Mouse (Mus musculus): ENCODE measurements around the gene Tfap4.
"Not testable (repeated sequence)": the region's sequence is repeated elsewhere in the genome, so short reads cannot be mapped to it uniquely, and the experiment has no call there.

The Tfap4 gene

DNA sequence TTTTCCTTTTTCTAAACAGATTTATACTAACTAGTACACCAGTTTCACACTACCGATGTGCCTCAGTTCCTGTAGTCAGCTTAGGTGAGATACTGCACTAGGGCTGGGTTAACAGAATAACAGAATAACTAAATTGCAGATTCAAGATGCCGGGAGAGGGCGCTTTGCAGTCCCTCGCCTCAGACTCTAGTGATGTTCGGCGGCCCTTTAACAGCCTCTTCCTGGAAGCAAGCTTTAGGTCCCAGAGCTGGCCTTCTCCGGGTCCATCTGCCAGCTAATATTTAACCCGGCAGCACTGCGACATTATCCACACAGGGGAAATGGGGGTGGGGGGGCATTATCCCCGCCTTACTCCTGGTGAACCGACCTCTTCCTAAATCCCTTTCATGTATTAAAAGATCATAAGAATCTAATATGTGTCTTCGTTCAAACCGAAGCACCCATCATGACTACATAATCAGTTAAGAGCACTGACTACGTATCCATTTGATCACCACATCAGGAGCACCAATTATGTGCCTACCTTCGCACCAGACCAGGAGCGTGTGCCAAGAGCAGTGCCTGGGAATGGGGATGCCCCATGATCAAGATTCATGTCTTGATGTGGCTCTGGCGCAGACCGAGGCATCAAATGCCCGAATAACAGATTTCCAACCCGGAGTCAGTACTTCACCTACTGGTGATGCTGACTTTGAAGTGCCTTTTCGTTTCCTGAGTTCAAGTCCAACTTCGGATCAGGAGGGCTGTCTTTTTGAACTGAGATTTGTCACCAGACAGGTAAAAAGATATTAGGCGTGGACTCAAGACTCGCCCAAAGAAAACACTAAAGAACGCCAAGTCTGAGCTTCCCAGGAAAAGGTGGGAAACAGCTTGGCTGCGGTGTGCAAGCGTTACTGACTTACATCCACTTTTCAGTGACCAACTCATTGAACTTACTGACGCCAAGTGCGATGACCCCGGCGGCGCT, 33.5 kb upstream of the Tfap4 start:
- DNase-seq (ENCODE audit: low spot score in 2 of 2), result peak in 1 of 2 experiments; percentile 50

DNA sequence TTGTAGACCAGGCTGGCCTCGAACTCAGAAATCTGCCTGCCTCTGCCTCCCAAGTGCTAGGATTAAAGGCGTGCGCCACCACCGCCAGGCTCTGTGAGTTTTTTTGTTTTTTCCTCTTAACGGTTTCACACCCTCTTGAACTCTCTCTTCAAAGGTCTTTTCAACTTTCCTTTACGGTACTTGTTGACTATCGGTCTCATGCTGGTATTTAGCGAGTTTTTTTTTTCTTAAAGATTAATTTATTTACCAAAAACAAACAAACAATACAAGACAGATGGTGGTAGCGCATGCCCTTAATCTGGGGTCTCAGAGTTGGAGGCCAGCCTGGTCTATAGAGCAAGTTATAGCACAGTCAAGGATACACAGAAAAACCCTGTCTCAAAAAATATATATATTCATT, 30.6 kb upstream of the Tfap4 start:
- no peak for DNase-seq (ENCODE audit: low spot score in 2 of 2)

DNA sequence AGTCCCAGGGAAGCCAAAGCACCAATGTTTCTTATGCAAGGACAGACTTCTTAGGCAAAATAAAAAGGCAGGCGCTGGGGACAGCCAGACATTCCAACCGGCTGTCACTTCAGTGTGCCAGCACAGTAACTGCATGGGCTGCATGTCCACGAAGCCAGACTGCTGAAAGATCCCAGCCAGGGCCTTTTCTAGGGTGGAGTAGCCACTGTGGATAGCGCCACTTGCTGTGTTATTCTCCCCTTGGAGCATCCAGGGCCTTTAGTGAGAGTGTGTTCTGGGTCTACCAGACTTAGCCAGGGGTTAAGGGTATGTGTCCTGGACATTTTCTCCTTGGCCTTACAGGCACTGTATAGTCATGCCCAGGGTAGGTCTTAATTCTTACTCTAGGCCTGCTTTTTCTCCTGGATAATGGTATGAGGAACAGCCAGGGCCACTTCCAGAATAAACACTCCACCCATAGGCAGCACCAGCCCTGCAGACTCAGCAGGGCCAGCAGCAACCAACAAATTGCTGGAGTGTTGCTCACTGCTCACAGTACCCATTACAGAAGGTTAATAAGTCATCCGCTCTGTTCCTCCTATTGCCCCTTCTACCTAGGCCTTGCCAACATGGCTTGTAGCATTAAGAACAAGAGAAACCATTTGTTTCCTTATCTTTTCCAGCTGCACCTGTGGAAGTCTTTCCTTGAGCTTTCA, 28.0 kb upstream of the Tfap4 start:
- DNase-seq (ENCODE audit: low spot score in 2 of 2), result no peak

DNA sequence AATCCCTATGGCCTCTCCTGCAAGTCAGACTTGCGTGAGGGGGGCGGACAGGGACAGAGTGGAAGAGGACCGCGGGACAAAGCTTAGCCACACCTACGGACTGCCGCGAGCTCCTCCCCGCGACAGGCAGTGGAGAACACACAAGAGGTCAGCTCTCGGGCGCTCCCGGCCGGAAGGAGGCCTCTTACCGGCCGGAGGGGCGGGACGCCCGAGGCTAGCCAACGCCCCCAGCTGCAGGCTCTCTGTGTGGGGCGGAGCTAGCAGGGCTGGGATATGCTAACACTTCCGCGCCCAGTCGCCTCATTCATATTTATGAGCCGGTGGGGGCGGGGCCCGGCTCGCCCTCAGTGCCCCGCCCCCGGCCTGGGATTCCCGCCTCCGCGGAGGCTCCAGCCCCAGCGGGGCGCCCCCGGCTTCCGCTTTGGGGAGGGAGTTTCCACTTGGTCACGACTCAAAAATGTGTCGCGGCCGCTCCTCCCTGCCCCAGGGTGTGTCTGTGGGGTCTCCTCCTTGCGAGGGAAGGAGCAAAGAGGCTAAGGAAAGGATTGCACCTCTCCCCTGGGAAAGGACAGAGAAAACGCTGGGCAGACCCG, 27.0 kb upstream of the Tfap4 start:
- peak; percentile 92 to 96 for DNase-seq (ENCODE audit: low spot score in 2 of 2)

DNA sequence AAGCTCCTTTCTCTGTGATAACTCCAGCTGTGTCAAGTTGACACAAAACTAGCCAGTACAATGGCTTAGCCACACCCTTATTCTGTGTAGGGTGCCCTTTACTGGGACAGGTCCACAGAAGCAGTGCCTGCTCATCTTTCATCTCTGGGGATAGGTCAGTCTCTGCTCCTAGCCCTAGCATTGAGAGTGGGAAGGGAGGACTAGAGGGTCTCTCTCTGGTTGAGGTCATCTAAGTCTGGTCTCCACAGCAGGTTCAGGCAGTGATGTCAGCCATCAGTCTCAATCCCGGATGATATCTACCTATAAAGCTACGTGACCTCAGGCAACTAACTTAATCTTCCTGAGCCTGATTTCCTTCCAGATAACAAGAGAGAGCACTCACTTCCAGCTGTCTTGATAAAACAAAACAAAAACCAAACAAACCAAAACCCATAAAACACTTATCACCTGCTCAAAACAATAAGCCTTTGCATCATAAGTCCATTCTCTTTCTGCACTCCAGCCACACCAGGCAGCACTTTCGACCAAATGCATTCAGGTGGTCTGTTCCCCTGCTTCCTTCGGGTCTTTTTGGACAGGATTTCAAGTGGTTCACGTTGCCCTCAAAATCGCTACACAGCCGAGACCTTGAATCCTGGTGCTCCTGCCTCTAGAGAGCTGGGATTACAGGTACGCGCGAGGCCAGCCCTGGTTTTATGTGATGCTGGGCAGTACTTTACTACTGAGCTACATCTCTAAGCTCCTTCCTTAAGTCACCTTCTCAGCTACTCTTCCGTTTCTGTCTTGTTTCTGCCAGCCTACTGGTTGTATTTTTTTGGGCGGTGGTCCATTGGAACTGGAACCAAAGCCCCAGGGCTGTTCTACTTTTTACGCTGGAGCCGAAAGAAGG, 26.2 kb upstream of the Tfap4 start:
- DNase-seq (ENCODE audit: low spot score in 2 of 2), result no peak

DNA sequence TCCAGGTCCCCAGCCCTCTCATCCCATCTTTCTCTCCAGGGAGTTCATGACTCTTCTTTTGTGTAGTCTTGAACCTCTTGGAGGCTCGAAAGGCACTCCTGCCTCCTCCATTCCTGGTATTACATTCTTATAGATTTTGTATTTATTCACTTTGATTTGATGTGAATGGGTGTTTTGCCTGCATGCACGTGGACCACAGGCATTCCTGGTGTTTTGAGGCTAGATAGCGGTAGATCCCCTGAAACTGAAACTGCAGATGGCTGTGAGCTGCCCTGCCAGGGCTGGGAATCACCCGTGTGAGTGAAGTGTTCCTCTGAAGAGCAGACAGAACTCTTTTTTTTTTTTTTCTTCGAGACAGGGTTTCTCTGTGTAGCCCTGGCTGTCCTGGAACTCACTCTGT, 24.8 kb upstream of the Tfap4 start:
- no peak for DNase-seq (ENCODE audit: low spot score in 2 of 2)

DNA sequence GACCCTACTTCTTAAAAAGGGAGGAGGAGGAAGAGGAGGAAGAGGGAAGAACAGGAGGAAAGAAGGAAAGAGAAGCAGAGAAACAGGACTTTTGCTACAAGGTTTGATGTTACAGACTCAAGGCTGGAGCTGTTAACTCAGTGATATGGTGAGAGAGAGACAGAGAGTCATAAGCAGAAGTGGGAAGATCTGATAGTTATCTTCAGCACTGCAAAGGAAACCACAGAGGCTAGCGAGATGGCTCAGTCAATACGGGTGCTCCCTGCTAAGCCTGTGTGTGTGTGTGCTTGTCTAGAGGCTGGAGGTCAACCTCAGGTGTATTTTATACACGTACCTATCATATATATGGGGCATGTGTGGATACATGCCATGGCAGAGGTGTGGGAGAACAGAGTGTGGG, 24.2 kb upstream of the Tfap4 start:
- DNase-seq (ENCODE audit: low spot score in 2 of 2), result no peak

DNA sequence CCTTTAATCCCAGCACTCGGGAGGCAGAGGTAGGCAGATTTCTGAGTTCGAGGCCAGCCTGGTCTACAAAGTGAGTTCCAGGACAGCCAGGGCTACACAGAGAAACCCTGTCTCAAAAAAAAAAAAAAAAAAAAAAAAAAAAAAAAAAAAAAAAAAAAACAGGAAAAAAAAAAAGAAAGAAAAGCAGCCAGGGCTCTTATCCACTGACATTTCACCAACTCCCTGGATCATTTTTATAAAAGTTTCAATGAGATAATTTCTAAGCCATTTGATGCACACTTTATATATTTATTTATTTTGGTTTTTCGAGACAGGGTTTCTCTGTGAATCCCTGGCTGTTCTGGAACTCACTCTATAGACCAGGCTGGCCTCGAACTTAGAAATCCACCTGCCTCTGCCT, 21.5 kb upstream of the Tfap4 start:
- not testable (repeated sequence) for DNase-seq (ENCODE audit: low spot score in 2 of 2)

DNA sequence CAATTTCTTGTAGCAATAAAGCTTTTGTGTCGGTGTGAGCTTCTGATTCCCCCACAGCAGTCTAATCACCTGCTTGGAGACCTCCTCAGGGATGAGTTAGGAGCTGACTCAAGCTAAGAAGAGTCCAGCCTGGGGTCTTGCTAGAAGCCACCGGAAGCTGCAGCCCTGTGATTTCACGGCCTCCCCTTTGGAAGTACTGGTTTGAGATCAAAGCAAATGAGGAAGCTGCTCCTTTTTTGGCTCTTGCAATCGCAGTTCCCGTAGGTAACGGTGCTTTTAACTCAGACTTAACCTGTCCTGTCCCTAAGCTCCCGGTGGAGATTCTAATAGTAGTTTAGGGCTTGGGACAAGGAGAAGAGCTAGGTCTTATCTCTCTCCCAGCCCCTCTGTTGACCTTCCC, 19.0 kb upstream of the Tfap4 start:
- no peak for DNase-seq (ENCODE audit: low spot score in 2 of 2)

DNA sequence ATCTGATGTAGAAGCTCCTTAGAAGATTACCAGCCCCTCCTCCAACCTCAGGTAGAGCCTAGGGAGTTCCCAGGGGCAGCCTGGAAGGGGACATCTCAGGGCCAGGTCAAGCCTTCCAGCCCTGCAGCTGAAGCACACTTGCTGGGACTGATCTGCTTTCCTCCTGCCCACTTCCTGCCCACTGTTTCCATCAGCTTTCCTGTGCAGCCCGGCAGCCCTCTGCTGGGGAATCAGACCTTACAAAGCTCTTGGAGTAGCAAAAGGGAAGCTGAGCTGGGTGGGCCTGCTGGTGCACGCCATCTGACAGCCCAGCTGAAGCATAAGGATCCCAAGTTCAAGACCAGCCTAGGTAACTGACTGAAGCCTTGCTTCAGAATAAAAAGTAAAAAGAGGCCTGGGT, 17.2 kb upstream of the Tfap4 start:
- no peak for DNase-seq (ENCODE audit: low spot score in 2 of 2)

DNA sequence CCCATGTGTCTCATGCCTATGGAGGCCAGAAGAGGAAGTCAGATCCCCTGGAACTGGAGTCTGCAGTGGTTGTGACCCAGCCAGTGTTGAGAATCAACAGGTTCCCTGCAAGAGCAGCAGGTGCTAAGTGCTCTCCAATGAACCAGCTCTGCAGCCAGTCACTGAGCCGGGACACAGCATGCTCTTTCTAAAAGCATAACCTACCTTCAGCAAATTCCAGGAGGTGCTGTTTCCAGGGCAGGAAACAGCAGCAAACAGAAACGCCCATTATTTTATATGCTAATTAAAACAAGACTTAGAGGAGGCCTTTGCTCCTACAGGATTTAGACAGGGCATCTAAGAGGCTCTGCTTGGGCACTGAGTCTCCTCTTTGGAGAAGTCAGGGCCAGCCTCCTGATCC, 16.4 kb upstream of the Tfap4 start:
- no peak for DNase-seq (ENCODE audit: low spot score in 2 of 2)

DNA sequence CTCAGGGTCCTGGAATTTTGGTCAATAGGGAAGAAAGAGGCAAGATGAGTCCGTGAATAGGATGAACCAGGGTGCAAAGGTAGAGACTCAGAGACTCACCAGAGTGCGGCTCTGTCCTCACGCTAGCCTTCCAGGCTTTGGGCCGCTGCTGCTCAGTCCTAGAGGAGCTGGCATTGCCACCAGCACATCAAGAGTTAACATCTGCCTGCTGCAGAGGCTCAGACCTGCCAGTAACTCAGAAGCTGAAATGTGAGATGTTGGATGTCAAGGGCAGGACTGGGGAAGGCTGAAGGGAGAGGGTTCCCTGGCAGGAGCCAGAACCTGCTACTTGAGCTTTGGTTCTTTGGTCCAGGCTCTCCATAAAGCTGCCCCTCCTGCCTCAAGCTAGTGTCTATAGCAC, 11.1 kb upstream of the Tfap4 start:
- DNase-seq (ENCODE audit: low spot score in 2 of 2), result no peak

DNA sequence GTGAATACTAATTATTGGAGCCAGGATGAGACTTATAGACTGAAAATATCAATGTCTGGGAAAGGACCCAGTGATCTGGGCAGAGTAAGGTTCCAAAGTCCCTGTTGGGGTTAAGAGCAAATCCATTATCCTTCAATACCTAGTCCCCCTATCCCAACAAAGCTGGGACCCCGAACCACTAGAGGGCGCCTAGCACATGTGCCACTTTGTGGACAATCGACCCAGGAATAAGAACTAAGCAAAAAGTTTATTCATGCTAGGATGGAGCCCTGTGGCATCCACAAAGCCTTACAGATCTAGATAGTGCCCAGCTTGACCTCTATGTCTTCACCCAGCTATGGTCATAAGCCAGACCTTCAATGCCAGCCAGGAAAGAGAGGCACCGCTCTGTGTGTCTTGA, 8.3 kb upstream of the Tfap4 start:
- peak; percentile 59 to 86 for DNase-seq (ENCODE audit: low spot score in 2 of 2)

DNA sequence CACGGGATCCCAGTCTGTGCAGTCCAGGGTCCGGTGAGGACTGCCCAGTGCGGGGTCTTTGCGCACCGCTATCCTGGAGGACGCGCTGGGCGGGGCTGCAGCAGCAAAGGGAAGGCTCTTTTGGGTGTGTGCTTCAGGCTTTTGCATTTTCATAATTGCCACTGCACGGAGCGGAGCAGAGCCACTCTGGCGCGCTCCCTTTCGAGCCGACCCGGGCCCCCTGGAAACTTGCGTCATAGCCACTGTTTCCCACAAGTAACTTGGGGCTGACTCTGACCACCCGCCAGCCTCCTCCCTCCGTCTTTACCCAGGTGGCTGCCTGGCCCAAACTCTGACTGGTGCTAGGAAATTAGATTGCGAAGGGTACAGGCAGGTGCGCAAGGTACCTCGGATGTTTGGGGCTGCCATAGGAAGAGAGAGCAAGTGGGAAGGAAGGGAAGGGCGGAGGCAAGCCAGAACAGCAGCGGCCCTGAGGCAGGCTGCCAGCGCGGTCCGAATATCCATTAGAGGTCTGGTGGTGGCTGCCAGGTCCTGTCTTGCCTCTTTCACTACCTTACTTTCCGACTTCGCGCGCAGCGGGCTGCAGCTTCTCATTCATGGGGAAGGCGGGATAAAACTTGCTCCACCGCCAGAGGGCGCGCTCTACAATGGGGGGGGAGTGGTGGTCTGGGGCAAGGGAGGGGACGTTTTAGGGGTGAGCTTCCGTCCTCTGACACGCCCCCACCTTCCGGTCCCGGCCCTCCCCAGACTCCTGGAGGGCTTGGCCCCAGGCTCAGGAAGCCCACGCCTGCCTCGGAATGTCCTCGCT, 695 bp upstream of the Tfap4 start:
- DNase-seq (ENCODE audit: low spot score in 2 of 2), result peak; percentile 71 to 77

DNA sequence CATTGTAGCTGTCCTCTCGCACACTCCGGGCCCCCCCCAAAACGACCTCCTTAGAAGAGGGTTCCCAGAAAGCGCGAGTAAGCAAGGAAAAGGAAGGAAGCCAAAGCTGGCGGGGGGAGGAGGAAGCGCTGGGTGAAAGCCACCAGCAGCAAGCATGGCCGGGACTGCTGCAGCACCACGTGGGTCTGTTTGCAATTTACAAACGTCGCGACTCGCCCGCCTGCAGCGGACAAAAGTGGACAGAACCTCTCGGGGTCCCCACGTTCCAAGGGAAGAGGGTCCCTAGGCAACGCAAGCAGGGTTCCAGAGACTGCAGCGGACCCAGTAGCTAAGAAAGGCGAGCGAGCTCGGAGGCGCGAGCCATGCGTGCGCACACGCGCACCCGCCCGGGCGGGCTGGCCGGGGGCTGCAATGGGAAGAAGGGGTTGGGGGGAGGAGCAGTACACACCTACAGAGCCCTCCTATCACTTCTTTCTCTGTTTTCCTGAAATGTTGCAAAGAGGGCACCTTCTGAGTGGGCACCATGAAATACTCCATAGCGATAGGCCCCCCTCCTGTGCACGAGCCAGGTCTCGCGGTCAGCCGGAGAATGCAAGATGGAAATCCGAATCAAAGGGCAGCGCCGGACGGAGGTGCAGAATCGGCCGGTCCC, 548 bp downstream of the Tfap4 start:
- peak; percentile 42 to 52 for DNase-seq (ENCODE audit: low spot score in 2 of 2)

DNA sequence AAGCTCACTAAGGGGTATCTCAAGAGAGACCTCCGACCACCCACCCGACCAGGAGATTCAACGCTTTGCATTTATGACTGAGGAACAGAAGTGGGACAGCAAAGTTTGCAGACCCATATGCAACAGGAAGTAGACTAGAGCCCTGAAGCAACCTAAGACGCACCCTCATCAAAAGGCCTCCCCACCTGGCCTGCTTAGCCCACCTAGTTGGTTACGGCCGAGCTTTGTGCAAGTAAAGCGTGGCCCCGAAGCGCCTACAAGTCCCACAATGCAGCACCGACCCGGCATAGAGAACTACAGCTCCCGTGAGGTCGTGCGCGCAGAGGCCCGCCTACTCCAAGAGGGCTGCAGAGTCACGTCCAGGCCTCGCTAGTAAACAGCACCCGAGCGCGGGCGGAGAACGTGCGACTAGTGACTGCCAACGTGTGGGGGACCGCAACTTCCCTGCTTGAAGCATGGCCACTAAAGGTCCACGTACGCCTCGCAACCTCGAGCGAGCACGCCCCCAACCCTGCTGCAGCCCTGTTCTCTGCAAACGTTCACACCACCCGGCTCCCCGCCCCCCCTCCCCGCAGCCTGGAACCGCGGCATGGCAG, 1.2 kb downstream of the Tfap4 start:
- DNase-seq (ENCODE audit: low spot score in 2 of 2), result peak; percentile 85 to 87

DNA sequence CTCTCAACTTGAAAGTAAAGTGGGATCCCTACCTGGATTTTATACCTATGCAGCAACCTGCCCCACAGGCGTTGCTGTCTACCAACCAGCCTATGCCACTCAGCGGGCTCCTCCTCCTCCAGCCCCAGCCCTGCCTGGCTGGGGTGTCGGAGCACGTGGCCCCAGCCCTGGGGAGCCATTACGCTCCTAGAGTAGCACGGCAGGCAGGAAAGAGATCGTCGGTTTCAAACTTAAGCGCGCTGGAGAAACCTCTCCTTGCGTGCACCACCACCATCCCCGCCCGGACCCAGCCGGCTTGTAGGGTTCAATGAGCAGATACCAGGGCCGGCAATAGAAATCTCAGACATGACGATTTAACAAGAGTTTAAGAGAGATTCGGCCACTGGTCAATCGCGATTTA, 1.7 kb downstream of the Tfap4 start:
- DNase-seq (ENCODE audit: low spot score in 2 of 2), result peak; percentile 65

DNA sequence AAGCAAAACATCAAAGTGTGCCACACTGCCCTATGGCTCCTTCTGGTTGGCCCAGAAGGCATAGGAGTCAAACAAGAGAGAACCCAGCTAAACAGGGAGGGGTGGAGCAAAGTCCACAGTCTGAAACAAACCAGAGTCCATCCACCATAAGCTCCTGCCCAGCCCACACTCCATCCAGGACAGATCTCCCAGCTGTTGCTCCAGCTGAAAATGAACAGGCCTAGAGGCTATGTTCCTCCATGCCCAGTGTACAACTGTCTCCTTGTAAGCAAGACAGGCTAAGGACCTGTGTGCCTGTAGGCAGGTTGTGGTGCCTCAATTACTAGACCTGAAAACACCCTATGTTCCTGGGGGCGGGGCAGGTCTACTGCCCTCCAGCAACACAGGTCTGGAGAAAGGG, 2.6 kb downstream of the Tfap4 start:
- no peak for DNase-seq (ENCODE audit: low spot score in 2 of 2)

DNA sequence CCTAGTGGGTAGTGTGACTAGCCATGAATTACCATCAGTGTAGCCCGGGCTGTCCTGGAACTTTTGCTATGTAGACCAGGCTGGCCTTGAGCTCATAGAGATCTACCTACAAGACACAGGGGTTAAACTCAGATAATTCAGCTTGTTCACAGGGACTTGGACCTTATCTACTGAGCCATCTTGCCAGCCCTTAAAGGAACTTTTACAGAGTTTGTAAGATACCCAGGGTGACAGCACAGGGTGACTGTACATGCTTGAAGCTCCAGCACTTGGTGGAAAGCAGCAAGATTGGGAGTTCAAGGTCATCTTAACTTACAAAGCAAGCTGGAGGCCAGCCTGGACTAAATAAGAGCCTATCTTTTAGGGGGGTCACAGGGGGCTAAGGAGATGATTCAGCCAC, 4.1 kb downstream of the Tfap4 start:
- no peak for DNase-seq (ENCODE audit: low spot score in 2 of 2)

Measured in thymus, postnatal 10 days (tissue).